Mouse (Mus musculus): Measurements from ENCODE around the gene Adipor1.

DNA sequence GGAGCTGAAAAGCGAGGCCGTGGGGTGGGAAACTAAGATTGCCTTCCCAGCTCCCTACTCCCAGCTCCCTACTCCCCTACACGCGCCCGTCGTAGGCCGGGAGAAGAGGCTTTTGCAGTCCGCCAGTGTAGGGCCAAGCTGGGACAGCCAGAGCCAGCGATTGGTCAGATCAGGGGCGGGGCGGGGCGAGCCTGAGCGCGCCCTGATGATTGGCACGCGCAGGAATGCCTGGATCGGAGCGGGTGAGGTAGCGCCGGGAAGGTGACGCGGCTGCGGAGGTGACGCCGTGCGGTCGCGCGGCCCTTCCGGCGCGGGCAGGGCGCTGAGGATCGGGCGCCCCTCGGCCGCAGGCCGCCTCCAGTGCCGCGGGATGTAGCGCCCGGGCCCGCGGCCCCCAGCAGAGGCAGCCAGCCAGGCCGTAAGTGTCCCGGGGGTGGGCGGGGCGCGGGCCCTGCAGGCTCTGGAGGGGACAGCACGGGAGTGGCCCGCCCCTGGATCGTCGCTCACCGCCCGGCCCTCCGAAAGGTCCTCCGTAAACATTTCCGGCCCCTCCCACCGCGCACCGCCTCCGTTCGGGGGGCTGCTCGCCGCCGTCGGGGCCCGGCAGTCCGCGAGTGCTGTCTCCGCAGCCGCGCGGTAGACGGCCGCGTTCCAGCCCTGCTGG is at the start of gene Adipor1:
- TF ChIP-seq POLR2A (IDR thresholded peaks at IDR 0.05; ENCODE audit: borderline replicate concordance, extremely low read depth, insufficient read depth, insufficient read length, poor library complexity, severe bottlenecking) (peak; percentile 93), CTCF (IDR thresholded peaks at IDR 0.05; ENCODE audit: borderline replicate concordance, extremely low read depth, insufficient read depth, insufficient read length) (no peak)
